Mouse (Mus musculus) forebrain, embryonic 10.5 days (tissue): ENCODE measurements at regions not wholly inside any gene's neighbourhood (a gene's known extent, or its start where the extent isn't known, plus 50 kb on each side); places are given as distances from the start of the nearest gene placed in this dataset.
A peak's percentile ranks its signal among the peaks of the same experiment; 100 is the strongest.

Source experiments
- DNase-seq: peaks from one replicate; pipeline ENCODE4 v3.0.0-alpha.2; 2017; ENCODE audit warnings: low spot score; ENCODE audit errors: extremely low spot score
- H3K27ac ChIP-seq: fragments of 300-500 bp; sonication (generic); 2 replicates; pipeline ENCODE4 v1.5.1; 2016; ENCODE audit warnings: mild to moderate bottlenecking
- H3K27me3 ChIP-seq: fragments of 300-500 bp; sonication (generic); 2 replicates; pipeline ENCODE4 v1.6.1; 2016; ENCODE audit warnings: mild to moderate bottlenecking; ENCODE audit not compliant: poor library complexity, severe bottlenecking
- H3K36me3 ChIP-seq: fragments of 300-500 bp; sonication (generic); replicated peaks from 2 replicates; pipeline ENCODE4 v1.6.1; 2016; ENCODE audit warnings: mild to moderate bottlenecking, moderate library complexity
- H3K4me1 ChIP-seq: fragments of 300-500 bp; sonication (generic); 2 replicates; pipeline ENCODE4 v1.6.1; 2016
- H3K4me3 ChIP-seq: fragments of 300-500 bp; sonication (generic); 2 replicates; pipeline ENCODE4 v1.5.1; 2016; ENCODE audit warnings: mild to moderate bottlenecking, moderate library complexity
- H3K9me3 ChIP-seq: fragments of 300-500 bp; sonication (generic); 2 replicates; pipeline ENCODE4 v1.6.1; 2016; ENCODE audit warnings: mild to moderate bottlenecking, moderate library complexity
- WGBS: fragments of 180-500 bp; shearing (Covaris S2); methylation state at CpG from one replicate; pipeline ENCODE4 v1.1.7; 2016; 5-methylcytosine and 5-hydroxymethylcytosine counted together

DNA sequence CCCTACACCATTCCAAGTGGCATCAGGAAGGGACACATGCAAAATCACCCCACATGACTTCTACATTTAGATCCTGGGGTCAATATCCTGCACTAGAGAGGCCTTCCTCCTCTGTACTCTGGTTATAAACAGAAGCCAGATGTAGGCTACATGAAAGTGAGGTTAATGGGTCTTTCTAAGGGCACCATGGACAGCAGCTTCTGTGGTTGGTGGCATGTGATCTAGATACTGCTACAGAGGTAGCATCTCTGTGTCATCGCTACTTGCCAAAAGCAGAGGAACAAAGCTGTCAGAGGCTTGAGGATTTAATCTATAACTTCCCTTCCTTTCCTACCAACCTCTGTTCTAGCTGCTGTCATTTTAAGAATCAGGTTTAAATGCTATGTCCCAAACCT, 101.7 kb upstream of the Noct start:
- Histone ChIP-seq H3K4me3 (no peak overlapping the region), H3K4me1 (peaks cover 22% of the 10 kb centered on the region), H3K9me3 (no peaks in the 10 kb centered on the region), H3K36me3 (no peaks in the 10 kb centered on the region), H3K27ac (no peak overlapping the region), H3K27me3 (no peaks in the 10 kb centered on the region)
- no peak for DNase-seq
- WGBS: 100% methylated on average over 1 of the region's 1 CpGs

GRCm38 (mm10) chr3:51127875-51128274, 96.4 kb upstream of the Noct start:
- no peaks in the 10 kb centered on the region for H3K27me3 ChIP-seq
- no peak overlapping the region for H3K27ac ChIP-seq
- H3K4me3 ChIP-seq: no peak overlapping the region
- H3K9me3 ChIP-seq: no peaks in the 10 kb centered on the region
- no peaks in the 10 kb centered on the region for H3K36me3 ChIP-seq
- peaks cover 14% of the 10 kb centered on the region for H3K4me1 ChIP-seq
- WGBS: 77% methylated on average over 1 of the region's 1 CpGs
- DNase-seq: no peak

DNA sequence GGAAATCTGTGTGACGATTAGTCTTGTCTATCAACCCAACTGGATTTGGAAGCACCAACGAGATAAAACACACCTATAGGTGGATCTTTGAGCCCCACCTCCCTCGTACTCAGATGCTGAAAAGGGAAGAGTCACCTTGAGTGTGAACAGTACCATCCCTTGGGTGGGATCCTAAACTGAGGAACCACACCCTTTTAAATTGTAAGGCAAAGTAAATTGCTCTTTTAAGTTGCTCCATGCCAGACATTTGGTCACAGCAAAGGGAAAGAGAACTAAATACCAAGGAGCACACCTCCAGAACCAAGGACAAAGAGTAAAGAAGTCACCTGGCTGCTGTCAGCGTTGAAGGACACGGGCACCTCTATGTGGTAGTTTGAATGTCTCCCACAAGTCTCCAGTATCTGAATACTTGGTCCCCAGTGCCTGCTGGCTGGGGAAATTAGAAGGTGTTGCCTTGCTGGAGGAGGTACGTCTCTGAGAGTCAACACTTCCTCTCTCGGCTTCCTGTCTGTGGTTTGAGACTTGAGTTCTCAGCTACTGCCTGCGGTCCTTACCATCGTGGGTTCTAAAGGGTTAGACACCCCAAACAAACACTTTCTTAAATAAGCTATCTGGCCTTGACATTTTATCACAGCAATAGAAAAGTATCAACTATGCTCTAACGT, 95.6 kb upstream of the Noct start:
- Histone ChIP-seq H3K27me3 (no peaks in the 10 kb centered on the region), H3K9me3 (no peaks in the 10 kb centered on the region), H3K4me3 (no peak overlapping the region), H3K4me1 (peaks cover 14% of the 10 kb centered on the region), H3K27ac (no peak overlapping the region), H3K36me3 (no peaks in the 10 kb centered on the region)
- no peak for DNase-seq
- 88% methylated on average over 10 of the region's 10 CpGs for WGBS

DNA sequence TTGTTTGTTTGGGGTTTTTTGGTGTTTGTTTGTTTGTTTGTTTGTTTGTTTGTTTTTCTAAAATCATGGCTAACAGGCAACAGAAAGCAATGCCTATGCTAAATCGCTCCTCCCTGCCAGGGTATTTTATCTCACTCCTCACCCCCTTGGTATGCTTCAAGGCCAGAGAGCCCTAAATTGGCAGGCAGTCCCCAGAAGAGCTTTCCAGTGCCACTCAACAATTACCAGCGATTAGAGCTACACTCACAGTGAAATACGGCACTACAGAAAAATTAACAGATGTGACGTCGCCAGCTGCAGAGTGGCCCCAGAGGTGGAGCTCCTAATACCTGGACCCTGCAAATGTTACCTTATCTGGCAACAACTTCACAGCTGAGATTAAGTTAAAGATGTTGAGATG, 93.5 kb upstream of the Noct start:
- WGBS: 92% methylated on average over 5 of the region's 5 CpGs
- Histone ChIP-seq H3K27me3 (no peaks in the 10 kb centered on the region), H3K36me3 (no peaks in the 10 kb centered on the region), H3K27ac (no peak overlapping the region), H3K4me1 (peaks cover 14% of the 10 kb centered on the region), H3K4me3 (no peak overlapping the region), H3K9me3 (no peaks in the 10 kb centered on the region)
- no peak for DNase-seq

GRCm38 (mm10) chr3:51131341-51131740, 92.9 kb upstream of the Noct start:
- Histone ChIP-seq H3K27me3 (no peaks in the 10 kb centered on the region), H3K4me3 (no peak overlapping the region), H3K27ac (no peak overlapping the region), H3K36me3 (no peaks in the 10 kb centered on the region), H3K9me3 (no peaks in the 10 kb centered on the region), H3K4me1 (peaks cover 10% of the 10 kb centered on the region)
- DNase-seq: no peak
- 77% methylated on average over 3 of the region's 3 CpGs for WGBS

- 89% methylated on average over 5 of the region's 5 CpGs for WGBS
- Histone ChIP-seq H3K27ac (no peak overlapping the region), H3K4me1 (peaks cover 17% of the 10 kb centered on the region), H3K36me3 (no peaks in the 10 kb centered on the region), H3K9me3 (no peaks in the 10 kb centered on the region), H3K4me3 (no peak overlapping the region), H3K27me3 (no peaks in the 10 kb centered on the region)
- no peak for DNase-seq
Observed at GRCm38 (mm10) chr3:51132736-51133135, 91.5 kb upstream of the Noct start.

DNA sequence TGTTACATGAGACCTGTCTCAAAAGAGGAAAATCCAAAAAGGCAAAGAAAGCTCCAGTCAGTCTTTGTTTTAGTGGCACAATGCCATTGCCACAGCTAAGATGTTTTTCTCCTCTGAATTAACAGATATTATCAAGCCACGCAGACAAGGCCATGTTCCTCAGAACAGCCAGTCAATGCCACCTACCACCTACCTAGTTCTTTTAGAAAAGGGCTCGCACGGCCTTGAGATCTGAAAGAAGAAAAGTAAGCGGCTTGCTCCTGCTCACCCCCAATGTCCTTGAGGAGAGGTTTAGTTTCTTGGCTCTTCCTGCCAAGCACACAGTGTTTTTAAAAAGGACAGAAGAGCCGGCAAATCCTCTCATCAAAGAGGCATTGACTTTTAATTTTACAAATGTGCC, 88.7 kb upstream of the Noct start:
- 72% methylated on average over 5 of the region's 5 CpGs for WGBS
- H3K27me3 ChIP-seq: no peaks in the 10 kb centered on the region
- H3K36me3 ChIP-seq: no peaks in the 10 kb centered on the region
- no peak overlapping the region for H3K4me3 ChIP-seq
- no peak for DNase-seq
- H3K9me3 ChIP-seq: no peaks in the 10 kb centered on the region
- 0 out of 2 replicates have a peak overlapping the region, but pooled peaks have one; percentile 30 for H3K27ac ChIP-seq
- peaks cover 22% of the 10 kb centered on the region for H3K4me1 ChIP-seq

- WGBS: 76% methylated on average over 8 of the region's 8 CpGs
- H3K4me3 ChIP-seq: no peak overlapping the region
- DNase-seq: no peak
- H3K4me1 ChIP-seq: peaks cover 29% of the 10 kb centered on the region
- H3K27me3 ChIP-seq: no peaks in the 10 kb centered on the region
- H3K9me3 ChIP-seq: peaks cover 7% of the 10 kb centered on the region; the same call in 1 of the 2 replicates
- 0 out of 2 replicates have a peak overlapping the region, but pooled peaks have one; percentile 11 for H3K27ac ChIP-seq
- H3K36me3 ChIP-seq: no peaks in the 10 kb centered on the region
Observed at GRCm38 (mm10) chr3:51137730-51138312, 86.4 kb upstream of the Noct start.

GRCm38 (mm10) chr3:51145985-51146384, 78.3 kb upstream of the Noct start:
- Histone ChIP-seq H3K9me3 (peaks cover 7% of the 10 kb centered on the region; the same call in 1 of the 2 replicates), H3K36me3 (no peaks in the 10 kb centered on the region), H3K27me3 (no peaks in the 10 kb centered on the region), H3K4me1 (peaks cover 7% of the 10 kb centered on the region; the same call in 1 of the 2 replicates), H3K27ac (no peak overlapping the region), H3K4me3 (no peak overlapping the region)
- no peak for DNase-seq
- 88% methylated on average over 2 of the region's 2 CpGs for WGBS

DNA sequence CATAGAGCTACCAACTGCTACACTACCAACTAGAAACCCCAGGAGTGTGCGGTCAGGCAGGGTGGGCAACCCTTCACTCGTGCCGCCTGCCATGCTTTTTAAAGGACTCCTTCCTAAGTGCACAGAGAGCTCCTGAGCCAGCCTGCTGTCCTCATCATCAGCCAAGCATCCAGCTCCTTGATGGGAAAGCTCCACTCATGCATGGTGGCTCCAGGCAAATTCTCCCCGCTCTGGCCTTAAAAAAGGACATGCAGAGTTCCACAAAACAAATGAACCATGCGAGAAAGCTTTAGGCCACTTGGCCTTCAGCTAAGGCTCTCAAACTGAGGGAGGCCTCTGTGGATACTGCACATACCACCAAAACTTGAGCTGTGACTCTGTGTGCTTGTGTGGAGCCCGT, 74.2 kb upstream of the Noct start:
- peaks cover 8% of the 10 kb centered on the region for H3K4me1 ChIP-seq
- H3K27me3 ChIP-seq: no peaks in the 10 kb centered on the region
- H3K9me3 ChIP-seq: no peaks in the 10 kb centered on the region
- H3K4me3 ChIP-seq: no peak overlapping the region
- DNase-seq: no peak
- 81% methylated on average over 6 of the region's 6 CpGs for WGBS
- H3K36me3 ChIP-seq: no peaks in the 10 kb centered on the region
- no peak overlapping the region for H3K27ac ChIP-seq

DNA sequence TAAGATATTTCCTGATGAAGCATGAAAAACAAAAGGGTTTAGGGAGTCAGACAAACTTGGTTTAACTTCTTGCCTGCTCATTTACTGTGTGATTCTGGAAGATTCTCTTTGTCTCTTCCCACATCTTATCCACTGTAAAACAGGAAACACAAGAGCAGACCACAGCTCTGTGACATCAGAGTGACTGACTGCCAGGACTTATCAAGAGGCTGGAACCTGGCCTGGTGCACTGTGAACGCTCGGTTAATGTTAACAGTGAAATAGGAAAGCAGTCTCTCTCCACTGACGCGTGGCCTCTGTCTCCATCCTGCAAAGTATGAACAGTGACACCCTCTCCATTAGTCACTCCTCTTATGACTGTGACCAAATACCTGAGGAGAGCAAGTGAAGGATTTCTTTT, 73.1 kb upstream of the Noct start:
- no peaks in the 10 kb centered on the region for H3K36me3 ChIP-seq
- WGBS: 91% methylated on average over 4 of the region's 4 CpGs
- DNase-seq: no peak
- no peaks in the 10 kb centered on the region for H3K27me3 ChIP-seq
- H3K4me1 ChIP-seq: peaks cover 8% of the 10 kb centered on the region
- H3K9me3 ChIP-seq: no peaks in the 10 kb centered on the region
- H3K4me3 ChIP-seq: no peak overlapping the region
- no peak overlapping the region for H3K27ac ChIP-seq

DNA sequence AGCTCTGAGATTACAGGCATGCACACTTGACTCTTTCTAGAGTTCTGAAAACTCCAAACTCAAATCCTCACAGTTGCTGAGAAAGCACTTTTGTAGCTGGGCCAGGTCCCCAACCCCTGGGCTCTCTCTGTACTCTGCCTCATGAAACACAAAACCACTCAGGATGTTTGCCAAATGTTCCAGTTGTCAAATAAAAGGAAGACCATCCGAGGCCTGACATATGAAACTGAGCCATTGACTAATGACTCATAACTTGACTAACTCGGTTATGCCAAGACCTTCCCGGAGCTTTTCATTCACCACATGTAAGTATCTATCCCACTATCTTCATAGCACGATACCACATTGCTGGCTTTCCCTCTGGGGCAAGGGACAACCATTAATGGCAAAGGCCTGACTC, 68.6 kb upstream of the Noct start:
- H3K4me3 ChIP-seq: no peak overlapping the region
- no peaks in the 10 kb centered on the region for H3K27me3 ChIP-seq
- no peaks in the 10 kb centered on the region for H3K36me3 ChIP-seq
- peaks cover 28% of the 10 kb centered on the region for H3K4me1 ChIP-seq
- no peak for DNase-seq
- WGBS: 89% methylated on average over 4 of the region's 4 CpGs
- H3K9me3 ChIP-seq: no peaks in the 10 kb centered on the region
- no peak overlapping the region for H3K27ac ChIP-seq

- DNase-seq: peak; percentile 43
- Histone ChIP-seq H3K27ac (0 out of 2 replicates have a peak overlapping the region, but pooled peaks have one; percentile 25), H3K36me3 (no peaks in the 10 kb centered on the region), H3K4me3 (no peak overlapping the region), H3K4me1 (peaks cover 28% of the 10 kb centered on the region), H3K27me3 (no peaks in the 10 kb centered on the region), H3K9me3 (no peaks in the 10 kb centered on the region)
- 53% methylated on average over 20 of the region's 20 CpGs for WGBS
Observed at GRCm38 (mm10) chr3:51156386-51157290, 67.6 kb upstream of the Noct start.
